Comparison of ENCODE assay signal across 15 mouse cellular contexts in genomic region chr1:89703294-89703693, GRCm38 (mm10).
DNase-seq lines count a peak whose midpoint lies in the region; ATAC-seq lines count a peak whose summit lies in the region.
"Had no signal": no experiment of that assay in that cellular context is flagged by ENCODE, and none has a peak within 500 bp of the region (broad histone marks: within the 10 kb centered on the region; RNA-seq: fewer than 3 reads in every experiment).

No protein-coding gene starts in this region.

- H3K4me3 ChIP-seq in forebrain, embryonic 10.5 days = no peak overlapping the region
- no peak overlapping the region for H3K4me3 ChIP-seq in forebrain, embryonic 14.5 days (ENCODE audit: low read depth, low read length)
- H3K4me3 ChIP-seq in midbrain, embryonic 11.5 days (ENCODE audit: low read depth, low read length) = no peak overlapping the region
- no peak overlapping the region for H3K4me3 ChIP-seq in midbrain, embryonic 15.5 days
- H3K4me3 ChIP-seq in heart, embryonic 15.5 days = no peak overlapping the region
- no peak overlapping the region for H3K4me3 ChIP-seq in neural tube, embryonic 11.5 days (ENCODE audit: low read depth, low read length)
- H3K4me3 ChIP-seq: embryonic facial prominence, embryonic 10.5 days; forebrain, embryonic 13.5 days; myocyte had no signal

- H3K4me1 ChIP-seq in forebrain, embryonic 10.5 days = peaks cover 54% of the 10 kb centered on the region
- H3K4me1 ChIP-seq in forebrain, embryonic 14.5 days (ENCODE audit: control insufficient read depth, insufficient read depth, low read length) = peaks cover 17% of the 10 kb centered on the region
- peaks cover 30% of the 10 kb centered on the region for H3K4me1 ChIP-seq in midbrain, embryonic 11.5 days (ENCODE audit: control insufficient read depth, insufficient read depth, low read length)
- H3K4me1 ChIP-seq in midbrain, embryonic 15.5 days = peaks cover 44% of the 10 kb centered on the region
- peaks cover 22% of the 10 kb centered on the region for H3K4me1 ChIP-seq in heart, embryonic 15.5 days (replicated peaks)
- peaks cover 31% of the 10 kb centered on the region for H3K4me1 ChIP-seq in neural tube, embryonic 11.5 days (ENCODE audit: control insufficient read depth, insufficient read depth, low read length)

- H3K9me3 ChIP-seq in forebrain, embryonic 10.5 days = no peaks in the 10 kb centered on the region
- no peaks in the 10 kb centered on the region for H3K9me3 ChIP-seq in forebrain, embryonic 14.5 days (replicated peaks; ENCODE audit: control insufficient read depth, low read length)
- no peaks in the 10 kb centered on the region for H3K9me3 ChIP-seq in midbrain, embryonic 11.5 days (ENCODE audit: control insufficient read depth, low read length)
- no peaks in the 10 kb centered on the region for H3K9me3 ChIP-seq in midbrain, embryonic 15.5 days
- no peaks in the 10 kb centered on the region for H3K9me3 ChIP-seq in heart, embryonic 15.5 days (replicated peaks)
- no peaks in the 10 kb centered on the region for H3K9me3 ChIP-seq in neural tube, embryonic 11.5 days (ENCODE audit: control insufficient read depth, low read length)
- H3K9me3 ChIP-seq: embryonic facial prominence, embryonic 10.5 days; forebrain, embryonic 13.5 days had no signal

- 0 out of 2 replicates have a peak overlapping the region, but pooled peaks have one; percentile 25 for H3K27ac ChIP-seq in forebrain, embryonic 10.5 days
- no peak overlapping the region for H3K27ac ChIP-seq in forebrain, embryonic 14.5 days (ENCODE audit: low read depth, low read length)
- H3K27ac ChIP-seq in midbrain, embryonic 11.5 days (ENCODE audit: low read depth, low read length) = no peak overlapping the region
- H3K27ac ChIP-seq in midbrain, embryonic 15.5 days = no peak overlapping the region
- 0 out of 2 replicates have a peak overlapping the region, but pooled peaks have one; percentile 22 for H3K27ac ChIP-seq in heart, embryonic 15.5 days
- H3K27ac ChIP-seq in neural tube, embryonic 11.5 days (ENCODE audit: low read depth, low read length) = no peak overlapping the region
- H3K27ac ChIP-seq: embryonic facial prominence, embryonic 10.5 days; forebrain, embryonic 13.5 days; stomach, postnatal 0 days had no signal

- WGBS in forebrain, embryonic 10.5 days = 15% methylated on average over 13 of the region's 13 CpGs
- 12% methylated on average over 13 of the region's 13 CpGs for WGBS in forebrain, embryonic 14.5 days
- 11% methylated on average over 13 of the region's 13 CpGs for WGBS in midbrain, embryonic 11.5 days
- 5% methylated on average over 13 of the region's 13 CpGs for WGBS in midbrain, embryonic 15.5 days
- WGBS in heart, embryonic 15.5 days = 25% methylated on average over 13 of the region's 13 CpGs
- WGBS in neural tube, embryonic 11.5 days = 5% methylated on average over 13 of the region's 13 CpGs

- no peak overlapping the region for H3K9ac ChIP-seq in forebrain, embryonic 14.5 days (ENCODE audit: low read length)
- no peak overlapping the region for H3K9ac ChIP-seq in midbrain, embryonic 11.5 days (ENCODE audit: low read length)
- no peak overlapping the region for H3K9ac ChIP-seq in midbrain, embryonic 15.5 days
- no peak overlapping the region for H3K9ac ChIP-seq in heart, embryonic 15.5 days
- H3K9ac ChIP-seq in neural tube, embryonic 11.5 days (ENCODE audit: low read length) = no peak overlapping the region
- H3K9ac ChIP-seq: forebrain, embryonic 13.5 days had no signal

- no peak for ATAC-seq in forebrain, embryonic 14.5 days
- ATAC-seq in midbrain, embryonic 11.5 days (ENCODE audit: low FRiP score) = peak; percentile 71
- no peak for ATAC-seq in midbrain, embryonic 15.5 days (replicated peaks)
- peak; percentile 65; the same call in 1 of the 2 replicates for ATAC-seq in heart, embryonic 15.5 days (replicated peaks; ENCODE audit: insufficient number of reproducible peaks, insufficient read depth, low FRiP score, low read depth)
- ATAC-seq in neural tube, embryonic 11.5 days (ENCODE audit: insufficient read depth, low FRiP score, low TSS enrichment) = no peak
- ATAC-seq: forebrain, embryonic 13.5 days; intestine, embryonic 16.5 days had no signal

- peak; percentile 17 for DNase-seq in forebrain, embryonic 10.5 days (ENCODE audit: extremely low spot score, low spot score)
- DNase-seq in forebrain, embryonic 14.5 days (ENCODE audit: low spot score) = no peak
- no peak for DNase-seq in midbrain, embryonic 11.5 days (ENCODE audit: low spot score, missing footprints)
- peak; percentile 62 for DNase-seq in neural tube, embryonic 11.5 days (ENCODE audit: low spot score)
- no peak for DNase-seq in spleen, adult 18-20 months
- no peak for DNase-seq in thymus, postnatal 10 days (ENCODE audit: low spot score in 2 of 2)
- DNase-seq: gastrocnemius, postnatal 25 days; lung, postnatal 14 days had no signal

- peaks cover 25% of the 10 kb centered on the region for H3K36me3 ChIP-seq in forebrain, embryonic 10.5 days (replicated peaks)
- 0 out of 2 replicates have a peak, but pooled peaks cover 4% of the 10 kb centered on the region for H3K36me3 ChIP-seq in forebrain, embryonic 14.5 days (ENCODE audit: control insufficient read depth, insufficient read depth, low read length)
- no peaks in the 10 kb centered on the region for H3K36me3 ChIP-seq in midbrain, embryonic 11.5 days (ENCODE audit: control insufficient read depth, insufficient read depth, low read length)
- no peaks in the 10 kb centered on the region for H3K36me3 ChIP-seq in midbrain, embryonic 15.5 days (replicated peaks)
- no peaks in the 10 kb centered on the region for H3K36me3 ChIP-seq in heart, embryonic 15.5 days
- H3K36me3 ChIP-seq in neural tube, embryonic 11.5 days (ENCODE audit: control insufficient read depth, insufficient read depth, low read length) = no peaks in the 10 kb centered on the region

- no peak overlapping the region for H3K4me2 ChIP-seq in forebrain, embryonic 14.5 days (ENCODE audit: low read length)
- H3K4me2 ChIP-seq in midbrain, embryonic 11.5 days = no peak overlapping the region
- no peak overlapping the region for H3K4me2 ChIP-seq in midbrain, embryonic 15.5 days
- peak overlapping the region; percentile 39 for H3K4me2 ChIP-seq in heart, embryonic 15.5 days
- no peak overlapping the region for H3K4me2 ChIP-seq in neural tube, embryonic 11.5 days (ENCODE audit: low read depth)
- H3K4me2 ChIP-seq: forebrain, embryonic 13.5 days had no signal

- H3K27me3 ChIP-seq in forebrain, embryonic 10.5 days (ENCODE audit: poor library complexity, severe bottlenecking) = peaks cover 86% of the 10 kb centered on the region
- H3K27me3 ChIP-seq in forebrain, embryonic 14.5 days (replicated peaks; ENCODE audit: control insufficient read depth, insufficient read depth, low read length) = peaks cover 70% of the 10 kb centered on the region
- H3K27me3 ChIP-seq in midbrain, embryonic 11.5 days (ENCODE audit: control insufficient read depth, insufficient read depth, low read length) = no peaks in the 10 kb centered on the region
- no peaks in the 10 kb centered on the region for H3K27me3 ChIP-seq in midbrain, embryonic 15.5 days (replicated peaks)
- H3K27me3 ChIP-seq in heart, embryonic 15.5 days = no peaks in the 10 kb centered on the region
- H3K27me3 ChIP-seq in neural tube, embryonic 11.5 days (ENCODE audit: control insufficient read depth, insufficient read depth, low read length) = no peaks in the 10 kb centered on the region

Comparison
In these comparisons a context has a peak if more than half of its experiments do, and no peak if none do; other contexts are left out.
1. DNase-seq: peak in forebrain, embryonic 10.5 days (single experiment) and neural tube, embryonic 11.5 days (single experiment); none in forebrain, embryonic 14.5 days (single experiment), midbrain, embryonic 11.5 days (single experiment), spleen, adult 18-20 months (0 of 2) and thymus, postnatal 10 days (0 of 2).
2. H3K27ac ChIP-seq: peak in forebrain, embryonic 10.5 days (single experiment) and heart, embryonic 15.5 days (single experiment); none in forebrain, embryonic 14.5 days (single experiment), midbrain, embryonic 11.5 days (single experiment), midbrain, embryonic 15.5 days (single experiment) and neural tube, embryonic 11.5 days (single experiment).
3. ATAC-seq: peak in midbrain, embryonic 11.5 days (single experiment) and heart, embryonic 15.5 days (single experiment); none in forebrain, embryonic 14.5 days (single experiment), midbrain, embryonic 15.5 days (single experiment) and neural tube, embryonic 11.5 days (single experiment).